Mouse (Mus musculus) splenic B cell, adult 2 months (primary cell): ENCODE data around the gene H2-DMb2.
"Not testable (repeated sequence)": the region's sequence is repeated elsewhere in the genome, so short reads cannot be mapped to it uniquely, and the experiment has no call there.

Source experiments
- DNase-seq: peaks from one replicate; pipeline ENCODE4 v3.0.0-alpha.2; 2011; ENCODE audit warnings: low read depth, low spot score
- H3K27me3 ChIP-seq: 2 replicates; pipeline ENCODE4 v1.6.1; 2012; ENCODE audit warnings: mild to moderate bottlenecking, low read length, moderate library complexity, mixed read lengths; ENCODE audit not compliant: control insufficient read depth, poor library complexity, insufficient read depth, severe bottlenecking
- H3K36me3 ChIP-seq: 2 replicates; pipeline ENCODE4 v1.6.1; 2012; ENCODE audit warnings: mild to moderate bottlenecking, low read length, moderate library complexity, mixed read lengths; ENCODE audit not compliant: control insufficient read depth, poor library complexity, insufficient read depth, severe bottlenecking

Gene H2-DMb2

DNA sequence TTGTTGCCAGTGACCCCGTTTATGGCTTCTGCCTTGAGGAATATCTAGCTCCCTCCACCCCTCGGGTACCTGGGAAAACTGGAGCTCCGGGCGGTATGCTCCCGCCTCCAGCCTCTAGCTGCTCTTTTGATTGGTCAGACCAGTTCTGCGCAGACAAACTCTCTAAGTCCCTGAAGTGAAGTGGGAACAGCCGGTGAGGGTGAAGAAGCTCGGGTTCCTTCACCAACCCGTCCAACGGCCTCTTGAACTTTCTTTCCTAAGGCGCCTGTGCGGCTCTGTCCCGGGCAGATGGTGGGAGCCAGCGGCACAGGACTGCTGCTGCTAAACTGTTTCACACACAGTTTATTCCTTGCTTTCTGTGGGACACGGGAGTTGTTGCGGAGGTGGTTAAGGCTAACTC is 3.7 kb upstream of the H2-DMb2 start:
- no peak for DNase-seq
- Histone ChIP-seq H3K36me3 (peaks cover 24% of the 10 kb centered on the region), H3K27me3 (no peaks in the 10 kb centered on the region)

DNA sequence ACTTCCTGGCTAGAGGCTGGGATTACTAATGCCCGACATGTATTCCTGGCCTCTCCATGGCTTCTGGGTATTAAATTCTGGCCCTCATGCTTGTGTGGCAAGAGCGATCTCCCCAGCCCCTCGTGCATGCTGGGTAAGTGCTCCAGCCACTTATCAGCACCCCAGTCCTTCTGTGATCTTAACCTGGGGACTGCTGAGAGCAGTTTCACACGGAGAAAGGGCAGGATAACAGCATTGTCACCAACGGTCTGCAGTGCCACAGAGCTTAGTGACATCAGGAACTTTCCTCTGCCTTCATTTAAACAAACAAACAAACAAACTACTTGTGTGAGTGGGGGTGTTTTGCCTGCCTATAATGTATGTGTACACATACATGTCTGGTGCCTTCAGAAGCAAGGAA is 2.9 kb upstream of the H2-DMb2 start:
- Histone ChIP-seq H3K27me3 (no peaks in the 10 kb centered on the region), H3K36me3 (peaks cover 24% of the 10 kb centered on the region)
- no peak for DNase-seq

DNA sequence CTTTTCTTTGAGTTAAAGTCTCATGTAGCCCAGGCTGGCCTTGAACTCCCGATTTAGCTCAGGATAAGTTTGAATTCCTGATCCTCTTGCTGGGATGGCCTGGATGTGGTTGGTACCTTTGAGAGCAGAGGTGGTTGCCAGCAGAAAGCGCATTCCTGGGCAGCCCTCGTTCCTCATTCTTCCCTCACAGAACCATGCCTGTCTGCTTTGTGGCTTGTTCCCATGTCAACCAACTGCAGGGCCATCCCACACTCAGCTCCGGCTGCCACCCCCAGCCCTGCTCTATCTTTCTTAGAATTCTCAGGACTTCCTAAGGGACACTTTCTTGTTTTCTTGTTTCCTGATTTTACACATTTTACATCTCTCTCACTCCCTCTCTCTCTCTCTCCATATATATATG is 1.7 kb upstream of the H2-DMb2 start:
- no peaks in the 10 kb centered on the region for H3K27me3 ChIP-seq
- DNase-seq: no peak

DNA sequence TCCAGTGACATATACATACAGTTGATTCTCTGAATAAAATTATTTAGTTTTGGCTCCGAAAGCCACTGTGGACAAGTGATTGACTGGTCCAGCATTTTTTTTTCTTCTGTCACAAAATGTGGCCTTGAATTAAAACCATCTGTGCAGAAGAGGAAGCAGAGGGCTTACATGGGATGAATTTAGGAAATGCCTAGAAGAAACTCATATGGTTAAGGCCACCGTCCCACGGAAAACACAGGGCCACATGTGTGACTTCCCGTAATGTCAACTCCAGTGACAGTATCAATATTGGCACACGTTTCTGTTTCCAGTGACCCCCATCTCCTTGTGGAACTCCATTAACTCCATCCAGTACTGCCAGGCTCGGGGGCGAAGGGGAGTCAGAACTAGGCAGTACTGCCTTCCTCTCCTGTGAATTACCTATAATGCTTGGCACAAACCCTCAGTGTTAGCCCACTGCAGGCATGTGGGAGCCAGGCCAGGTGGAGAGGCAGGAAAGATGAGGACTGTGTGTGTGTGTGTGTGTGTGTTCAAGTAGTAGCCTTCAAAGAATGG is 574 bp upstream of the H2-DMb2 start:
- no peak for DNase-seq
- H3K36me3 ChIP-seq: peaks cover 23% of the 10 kb centered on the region
- no peaks in the 10 kb centered on the region for H3K27me3 ChIP-seq

More for the DNA sequence above, 1.7 kb upstream of the H2-DMb2 start:
- H3K36me3 ChIP-seq: peaks cover 24% of the 10 kb centered on the region

DNA sequence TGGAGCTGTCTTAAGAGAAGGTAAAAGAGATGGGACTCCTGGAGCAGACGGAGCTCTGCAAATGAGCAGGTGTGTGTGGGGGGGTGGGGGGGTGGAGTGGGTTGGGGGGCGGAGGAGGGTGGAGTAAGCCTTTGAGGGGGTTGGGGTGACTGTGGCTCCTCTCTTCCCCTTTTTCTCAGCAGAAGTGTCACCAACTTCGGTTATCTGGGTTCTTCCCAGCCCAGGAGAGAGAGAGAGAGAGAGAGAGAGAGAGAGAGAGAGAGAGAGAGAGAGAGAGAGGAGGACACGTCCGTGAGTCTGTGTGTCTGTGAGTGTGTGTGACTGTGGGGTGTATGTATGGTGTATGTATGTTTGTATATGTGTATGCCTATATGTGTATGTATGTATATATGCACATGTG is 354 bp downstream of the H2-DMb2 start:
- H3K36me3 ChIP-seq: peaks cover 21% of the 10 kb centered on the region
- no peaks in the 10 kb centered on the region for H3K27me3 ChIP-seq
- no peak for DNase-seq

DNA sequence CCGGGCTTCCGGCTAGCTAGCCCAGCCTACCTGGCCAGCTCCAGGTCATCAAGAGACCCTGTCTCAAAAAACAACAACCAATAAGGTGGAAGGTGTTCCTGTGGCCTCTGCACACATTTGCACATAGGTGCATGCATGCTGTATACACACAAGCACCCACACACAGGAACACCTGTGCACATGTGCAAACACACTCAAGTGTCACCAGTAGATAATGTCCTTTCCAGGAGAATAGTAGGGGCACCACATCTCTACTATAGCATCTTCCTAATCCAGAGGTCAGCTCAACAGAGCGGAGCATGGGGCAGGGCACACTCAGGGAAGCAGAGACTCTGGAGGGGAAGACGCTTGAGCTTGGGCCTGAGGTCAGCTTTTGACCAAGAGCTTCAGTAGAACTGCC is 1.1 kb downstream of the H2-DMb2 start:
- H3K36me3 ChIP-seq: peaks cover 20% of the 10 kb centered on the region
- not testable (repeated sequence) for H3K27me3 ChIP-seq, DNase-seq

DNA sequence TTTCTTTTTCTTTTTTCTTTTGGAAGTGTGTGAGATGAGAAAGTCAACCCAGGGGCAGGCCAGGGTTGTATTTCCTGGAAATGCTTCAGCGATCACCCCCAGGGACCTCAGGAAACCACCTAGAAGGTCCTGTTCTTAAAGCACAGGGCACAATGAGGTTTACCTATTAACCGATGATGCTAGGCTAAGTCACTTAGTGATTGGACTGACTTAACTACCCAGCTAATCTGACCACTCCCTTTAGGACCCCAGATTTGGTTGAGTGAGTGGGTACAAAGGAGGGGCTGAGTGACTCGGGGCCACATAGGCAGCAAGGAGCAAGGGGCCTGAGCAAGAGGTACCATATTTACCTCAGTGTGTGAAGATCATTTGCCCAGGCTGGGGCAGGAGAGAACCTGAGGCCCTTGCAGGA is 1.9 kb downstream of the H2-DMb2 start:
- DNase-seq: peak; percentile 99
- Histone ChIP-seq H3K27me3 (no peaks in the 10 kb centered on the region), H3K36me3 (peaks cover 14% of the 10 kb centered on the region)

DNA sequence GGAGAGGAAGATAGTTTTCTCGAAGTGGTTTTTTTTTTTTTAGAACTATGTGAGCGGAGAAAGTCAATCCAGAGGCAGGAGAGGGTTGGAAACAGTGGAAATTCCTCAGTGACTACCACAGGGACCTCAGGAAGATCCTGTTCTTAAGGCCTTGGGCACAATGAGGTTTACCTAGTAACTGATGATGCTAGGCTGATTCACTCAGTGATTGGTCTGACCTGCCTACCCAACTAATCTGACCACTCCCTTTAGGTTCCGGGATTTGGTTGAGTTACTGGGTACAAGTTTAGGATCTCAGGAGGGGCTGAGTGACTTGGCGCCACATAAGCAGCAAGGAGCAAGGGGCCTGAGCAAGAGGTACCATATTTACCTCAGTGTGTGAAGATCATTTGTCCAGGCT is 9.8 kb downstream of the H2-DMb2 start, which contains the start of gene H2-DMb1:
Gene H2-DMb1 (plus strand): TSS at position 150 of the 400 bp plus-strand sequence.
- peak; percentile 95 for DNase-seq
- Histone ChIP-seq H3K27me3 (no peaks in the 10 kb centered on the region), H3K36me3 (peaks cover 40% of the 10 kb centered on the region)

DNA sequence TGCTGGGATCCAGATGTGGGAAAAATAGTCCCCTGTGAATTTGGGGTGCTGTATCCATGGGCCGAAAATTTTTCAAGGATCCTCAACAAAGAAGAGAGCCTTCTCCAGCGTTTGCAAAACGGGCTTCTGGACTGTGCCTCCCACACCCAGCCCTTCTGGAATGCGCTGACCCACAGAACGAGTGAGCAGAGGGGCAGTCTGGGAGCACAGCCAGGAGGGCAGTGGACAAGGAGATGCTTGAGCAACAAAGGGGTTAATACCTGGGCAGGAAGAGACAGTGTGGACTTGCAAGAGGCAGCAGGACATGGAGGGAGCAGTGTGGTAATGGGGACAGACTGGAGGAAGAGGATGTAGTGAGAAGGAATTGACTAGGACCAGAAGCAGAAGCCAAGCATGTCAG is 12.4 kb downstream of the H2-DMb2 start:
- peaks cover 50% of the 10 kb centered on the region for H3K36me3 ChIP-seq
- H3K27me3 ChIP-seq: no peaks in the 10 kb centered on the region
- no peak for DNase-seq

DNA sequence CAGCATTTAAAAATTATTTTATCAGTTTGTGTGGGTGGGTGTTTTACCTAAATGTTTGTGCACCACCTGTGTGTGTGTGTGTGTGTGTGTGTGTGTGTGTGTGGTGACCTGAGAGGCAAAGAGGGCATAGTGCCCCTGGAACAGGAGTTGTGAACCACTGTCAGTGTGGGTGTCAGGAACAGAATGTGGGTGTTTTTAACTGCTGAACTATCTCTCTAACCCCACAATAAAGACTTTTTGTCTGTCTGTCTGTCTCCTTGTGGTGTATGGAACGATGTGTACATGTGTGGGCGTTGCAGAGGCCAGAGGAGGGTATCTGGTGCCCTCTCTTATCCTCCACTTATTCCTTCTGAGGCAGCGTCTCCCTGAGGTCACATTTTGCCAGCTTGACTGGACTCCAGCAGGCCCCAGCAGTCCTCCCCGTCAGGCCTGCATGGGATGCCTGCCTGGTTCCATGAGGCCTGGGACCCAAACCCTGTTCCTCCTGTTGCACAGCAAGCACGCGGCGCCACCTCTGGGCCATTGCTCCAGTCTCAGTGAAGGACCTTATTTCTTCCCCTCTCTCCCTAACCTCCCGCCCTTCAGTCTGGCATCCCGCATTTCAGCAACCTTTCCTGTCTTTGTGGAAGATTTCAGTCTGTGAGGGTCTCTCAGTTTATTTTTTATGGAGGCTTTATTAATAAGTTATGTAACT is 21.2 kb downstream of the H2-DMb2 start:
- no peaks in the 10 kb centered on the region for H3K27me3 ChIP-seq
- DNase-seq: peak; percentile 64
- peaks cover 16% of the 10 kb centered on the region for H3K36me3 ChIP-seq

DNA sequence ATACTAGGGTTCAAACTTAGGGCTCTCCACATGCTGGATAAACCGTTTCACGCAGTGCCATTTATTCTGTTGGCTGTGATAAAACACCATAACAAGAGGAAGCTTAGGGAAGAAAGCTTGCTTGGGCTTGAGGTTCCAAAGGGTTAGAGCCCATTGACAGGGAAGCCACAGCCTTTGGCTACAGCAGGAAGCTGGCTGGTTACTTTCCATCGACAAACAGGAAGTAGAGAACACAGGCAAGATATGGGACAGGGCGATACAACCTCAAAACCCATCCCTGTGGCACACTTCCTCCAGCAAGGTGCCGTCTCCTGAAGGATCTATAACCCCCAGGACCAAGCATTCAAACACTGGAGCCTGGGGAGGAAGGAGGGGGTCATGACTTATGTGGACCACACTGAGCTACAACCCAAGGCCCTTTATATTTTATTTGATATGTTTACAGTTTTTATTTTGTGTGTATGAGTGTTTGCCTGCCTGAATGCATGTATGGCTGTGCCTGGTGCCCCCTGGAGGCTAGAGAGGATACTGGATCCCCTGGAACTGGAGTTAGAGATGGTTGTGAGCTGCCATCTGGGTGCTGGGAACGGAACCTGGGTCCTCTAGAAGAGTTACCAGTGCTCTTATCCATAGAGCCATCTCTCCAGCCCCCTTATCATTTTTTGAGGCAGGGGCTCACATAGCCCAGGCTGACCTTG is 22.1 kb downstream of the H2-DMb2 start:
- DNase-seq: peak; percentile 66

DNA sequence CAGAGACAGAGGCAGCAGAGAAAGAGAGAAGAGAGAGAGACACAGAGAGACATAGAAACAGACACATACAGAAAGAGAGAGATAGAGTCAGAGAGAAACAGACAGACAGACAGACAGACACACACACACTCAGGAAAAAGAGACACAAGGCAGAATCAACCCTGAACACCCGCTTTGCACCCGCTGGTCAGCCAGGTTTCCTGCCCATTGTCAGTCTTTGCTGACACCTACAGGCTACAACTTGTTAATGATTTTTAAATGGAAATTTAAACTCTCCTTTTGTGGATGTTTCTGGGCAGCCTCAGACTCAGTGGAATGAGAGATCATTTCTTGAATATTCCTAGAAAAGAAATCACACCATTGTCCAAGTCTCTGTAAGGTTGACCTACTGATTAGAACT is 26.2 kb downstream of the H2-DMb2 start:
- Histone ChIP-seq H3K27me3 (no peaks in the 10 kb centered on the region), H3K36me3 (no peaks in the 10 kb centered on the region)
- peak; percentile 87 for DNase-seq

More for the DNA sequence above, 22.1 kb downstream of the H2-DMb2 start:
- Histone ChIP-seq H3K27me3 (no peaks in the 10 kb centered on the region), H3K36me3 (peaks cover 10% of the 10 kb centered on the region)

DNA sequence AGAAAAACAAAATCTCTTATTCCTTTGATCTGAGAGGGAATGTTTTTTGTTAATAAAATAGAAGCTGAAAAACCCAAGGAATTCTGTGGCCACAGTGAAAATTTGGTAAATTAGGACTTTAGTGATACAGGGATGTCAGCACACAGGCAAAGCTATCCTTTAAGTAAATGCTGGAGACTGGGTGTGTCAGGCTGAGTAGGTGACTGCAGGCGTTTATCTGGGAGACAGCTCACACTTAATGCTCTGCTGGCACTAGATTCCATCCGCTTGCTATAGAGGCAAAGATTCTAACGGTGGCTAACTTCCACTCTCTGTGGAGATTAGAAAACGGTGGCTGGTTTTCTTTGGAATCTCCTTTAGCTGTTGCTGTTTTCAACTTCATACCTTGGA is 27.4 kb downstream of the H2-DMb2 start:
- DNase-seq: no peak
- no peaks in the 10 kb centered on the region for H3K36me3 ChIP-seq
- H3K27me3 ChIP-seq: no peaks in the 10 kb centered on the region

DNA sequence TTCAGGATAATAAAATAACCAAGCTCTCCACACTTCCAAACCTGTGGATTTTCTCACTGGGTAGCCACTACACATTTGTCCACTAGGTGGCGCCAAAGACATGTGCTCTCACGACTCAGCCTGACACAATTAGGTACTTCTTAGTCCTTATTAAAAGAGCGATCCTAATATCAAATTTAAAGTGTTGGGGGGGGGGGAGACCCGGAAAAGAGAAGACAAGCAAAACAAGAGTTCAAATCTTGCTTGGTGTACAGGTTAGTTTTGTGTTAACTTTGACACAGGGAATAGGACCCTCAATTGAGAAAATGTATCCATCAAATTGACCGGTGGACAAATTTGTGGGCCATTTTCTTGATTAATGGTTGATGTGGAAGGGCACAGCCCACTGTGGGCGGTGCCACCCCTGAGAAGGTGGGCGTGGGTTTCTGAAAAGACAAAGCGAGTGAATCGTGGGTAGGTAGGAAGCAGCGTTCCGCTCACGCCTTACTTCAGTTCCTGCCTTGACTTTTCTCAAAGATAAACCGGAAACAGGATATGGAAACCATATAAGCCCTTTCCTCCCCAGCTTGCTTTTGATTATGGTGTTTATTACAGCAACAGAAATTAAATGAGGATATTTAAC is 27.9 kb downstream of the H2-DMb2 start:
- Histone ChIP-seq H3K27me3 (no peaks in the 10 kb centered on the region), H3K36me3 (no peaks in the 10 kb centered on the region)
- DNase-seq: peak; percentile 96

DNA sequence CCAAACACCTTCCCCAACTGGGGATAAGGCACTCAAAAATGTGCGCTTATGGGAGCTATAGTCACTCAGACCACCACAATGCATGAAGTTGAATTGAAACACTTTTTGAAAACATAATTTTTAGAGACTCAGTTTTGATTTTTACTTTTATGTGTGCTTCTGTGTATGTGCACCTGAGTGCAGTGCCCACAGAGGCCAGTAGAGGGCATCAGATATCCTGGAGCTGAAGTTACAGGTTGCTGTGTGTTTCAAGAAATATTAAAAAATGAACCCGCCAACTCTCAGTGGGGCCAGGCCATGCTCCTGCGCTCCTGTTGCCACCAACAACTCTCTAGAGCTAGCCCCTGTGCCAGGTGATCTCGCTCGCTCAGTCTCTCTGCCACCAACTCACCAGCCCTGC is 29.4 kb downstream of the H2-DMb2 start:
- H3K36me3 ChIP-seq: no peaks in the 10 kb centered on the region
- no peaks in the 10 kb centered on the region for H3K27me3 ChIP-seq
- DNase-seq: peak; percentile 61
